Mouse (Mus musculus) heart, postnatal 14 days (tissue): ENCODE data around the gene Nkx2-1. TPM values are rescaled to one million over a fixed set of nuclear protein-coding genes. Genes with fewer than 3 reads are reported as not detected.
"Not testable (repeated sequence)": the region's sequence is repeated elsewhere in the genome, so short reads cannot be mapped to it uniquely, and the experiment has no call there.

Source experiments
- DNase-seq, 2 experiments: peaks; one replicate each; pipeline ENCODE4 v3.0.0; 2021 to 2022
- intact Hi-C: fragments of 180-260 bp; cut with DNase I; formaldehyde crosslinking; loops from one replicate; pipeline ENCODE4 v1.15.1; 2025
- total RNA-seq, 2 experiments: library from RNA; stranded (reverse); gene quantifications; 2 replicates each; pipeline ENCODE4 v1.2.3; 2021

Nkx2-1 gene
- total RNA-seq, 2 experiments from 2014 or later: 0.19 TPM; not detected in 1

GRCm38 (mm10) chr12:56525219-56525797 is 11.4 kb downstream of the Nkx2-1 start:
- not testable (repeated sequence) for DNase-seq
- intact Hi-C loops: loop anchor here (5.0 to 10.0 kb wide), 3 partner anchors 159 to 1019 kb away; partner anchors contain the start of gene Foxa1

GRCm38 (mm10) chr12:56524201-56524600 is 12.5 kb downstream of the Nkx2-1 start:
- no peak for DNase-seq
- intact Hi-C loops: loop anchor here (10.0 kb wide), 2 partner anchors 161 to 1021 kb away; partner anchors contain the start of gene Foxa1

GRCm38 (mm10) chr12:56522191-56522590 is 14.5 kb downstream of the Nkx2-1 start:
- intact Hi-C loops: loop anchor here (10.0 kb wide), 2 partner anchors 163 to 1023 kb away; partner anchors contain the start of gene Foxa1
- DNase-seq: no peak

- DNase-seq: no peak
- intact Hi-C loops: loop anchor here (10.0 kb wide), 2 partner anchors 164 to 1024 kb away; partner anchors contain the start of gene Foxa1
These were observed 15.4 kb downstream of the Nkx2-1 start for GRCm38 (mm10) chr12:56521106-56521840.

- no peak for DNase-seq
- intact Hi-C loops: loop anchor here (10.0 kb wide), 2 partner anchors 164 to 1024 kb away; partner anchors contain the start of gene Foxa1
These were observed 16.2 kb downstream of the Nkx2-1 start for GRCm38 (mm10) chr12:56520396-56521105.

GRCm38 (mm10) chr12:56519738-56520191 is 16.9 kb downstream of the Nkx2-1 start:
- no peak for DNase-seq
- intact Hi-C loops: loop anchor here (10.0 kb wide), 2 partner anchors 165 to 1025 kb away; partner anchors contain the start of gene Foxa1

- intact Hi-C loops: no loop called here
- no peak for DNase-seq
These were observed 17.5 kb downstream of the Nkx2-1 start for GRCm38 (mm10) chr12:56519071-56519737.

GRCm38 (mm10) chr12:56518221-56518620 is 18.5 kb downstream of the Nkx2-1 start:
- intact Hi-C loops: no loop called here
- DNase-seq: no peak

GRCm38 (mm10) chr12:56514831-56515230 is 21.9 kb downstream of the Nkx2-1 start:
- no peak for DNase-seq
- intact Hi-C loops: no loop called here

- no peak for DNase-seq
These were observed 28.3 kb downstream of the Nkx2-1 start for GRCm38 (mm10) chr12:56508413-56508812.

GRCm38 (mm10) chr12:56487046-56487445 is 49.7 kb downstream of the Nkx2-1 start:
- intact Hi-C loops: no loop called here
- no peak for DNase-seq

More at GRCm38 (mm10) chr12:56508413-56508812, 28.3 kb downstream of the Nkx2-1 start:
- intact Hi-C loops: no loop called here

- DNase-seq: no peak
- intact Hi-C loops: no loop called here
These were observed 54.1 kb downstream of the Nkx2-1 start for GRCm38 (mm10) chr12:56482606-56483005.

Other genes with a start within 250 kb of the Nkx2-1 start
- 10 to 100 TPM in 1 of 2 experiments, 1 to 10 TPM in 1; 8.1 to 10.4 TPM for gene Mbip, start 191.0 kb downstream of the Nkx2-1 start, total RNA-seq
- not detected for gene Nkx2-9, start 76.4 kb upstream of the Nkx2-1 start, total RNA-seq
- under 1 TPM; 0.22 to 0.24 TPM for gene Pax9, start 154.9 kb upstream of the Nkx2-1 start, total RNA-seq